ENCODE assay signal across 19 mouse cellular contexts in the genomic region with DNA sequence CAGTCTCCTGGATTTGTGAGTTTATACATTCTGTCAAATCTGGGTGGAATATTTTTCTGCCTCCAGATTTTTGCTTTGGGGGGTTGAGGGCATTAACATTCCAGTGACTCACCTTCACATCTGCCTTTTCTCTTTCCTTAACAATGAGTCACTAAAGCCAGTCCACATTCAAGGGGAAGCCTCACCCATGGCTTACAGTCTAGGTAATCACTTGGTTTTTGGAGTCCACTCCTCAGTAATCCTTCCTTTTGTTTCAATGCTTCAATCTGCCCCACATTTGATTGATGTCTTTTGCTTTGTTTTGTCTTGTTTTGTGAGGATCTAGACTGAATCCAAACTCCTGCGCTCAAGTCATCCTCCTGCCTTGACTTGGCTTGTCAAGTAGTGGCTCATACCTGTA. TPM values are rescaled to one million over a fixed set of nuclear protein-coding genes. Genes with fewer than 3 reads are reported as not detected.
"Had no signal": no experiment of that assay in that cellular context is flagged by ENCODE, and none has a peak within 500 bp of the region (broad histone marks: within the 10 kb centered on the region; RNA-seq: fewer than 3 reads in every experiment).

No protein-coding gene starts in this region.

- H3K9me3 ChIP-seq: limb, embryonic 10.5 days; limb, embryonic 13.5 days; liver, embryonic 12.5 days; liver, embryonic 15.5 days; lung, embryonic 15.5 days; megakaryocyte, embryonic 14.5 days; midbrain, embryonic 13.5 days; neural tube, embryonic 13.5 days; stomach, embryonic 15.5 days had no signal

- H3K36me3 ChIP-seq: limb, embryonic 10.5 days; limb, embryonic 13.5 days; liver, embryonic 12.5 days; liver, embryonic 15.5 days; lung, embryonic 15.5 days; midbrain, embryonic 10.5 days; midbrain, embryonic 13.5 days; neural tube, embryonic 13.5 days; stomach, embryonic 15.5 days had no signal

- H3K9ac ChIP-seq: limb, embryonic 13.5 days; liver, embryonic 12.5 days; liver, embryonic 15.5 days; lung, embryonic 15.5 days; midbrain, embryonic 13.5 days; neural tube, embryonic 13.5 days; stomach, embryonic 15.5 days had no signal

- H3K4me3 ChIP-seq: limb, embryonic 10.5 days; limb, embryonic 13.5 days; liver, embryonic 12.5 days; liver, embryonic 15.5 days; lung, embryonic 15.5 days; megakaryocyte, embryonic 14.5 days; midbrain, embryonic 10.5 days; midbrain, embryonic 13.5 days; myocyte; neural tube, embryonic 13.5 days; stomach, embryonic 15.5 days had no signal

- H3K27me3 ChIP-seq: limb, embryonic 13.5 days; liver, embryonic 15.5 days; lung, embryonic 15.5 days; midbrain, embryonic 13.5 days; neural tube, embryonic 13.5 days; stomach, embryonic 15.5 days had no signal

- H3K27ac ChIP-seq: kidney, postnatal 0 days; limb, embryonic 10.5 days; limb, embryonic 13.5 days; liver, embryonic 12.5 days; liver, embryonic 15.5 days; lung, embryonic 15.5 days; midbrain, embryonic 10.5 days; midbrain, embryonic 13.5 days; neural tube, embryonic 13.5 days; stomach, embryonic 15.5 days had no signal

- H3K4me1 ChIP-seq: limb, embryonic 13.5 days; liver, embryonic 12.5 days; liver, embryonic 15.5 days; lung, embryonic 15.5 days; megakaryocyte, embryonic 14.5 days; midbrain, embryonic 13.5 days; neural tube, embryonic 13.5 days; stomach, embryonic 15.5 days had no signal

- DNase-seq: kidney, postnatal 25 days; liver; lung, adult 18-20 months; lung, postnatal 10 days; lung, postnatal 36 days; thymus, postnatal 25 days had no signal

RNA-seq across cellular contexts. Expression of gene Mycn, which starts 41.3 kb away (rescaled TPM):
- total RNA-seq: monocyte, adult 5-6 weeks had no signal
